Mouse (Mus musculus): ENCODE measurements at regions not wholly inside any gene's neighbourhood (a gene's known extent, or its start where the extent isn't known, plus 50 kb on each side); places are given as distances from the start of the nearest gene placed in this dataset.
A peak's percentile ranks its signal among the peaks of the same experiment; 100 is the strongest.

DNA sequence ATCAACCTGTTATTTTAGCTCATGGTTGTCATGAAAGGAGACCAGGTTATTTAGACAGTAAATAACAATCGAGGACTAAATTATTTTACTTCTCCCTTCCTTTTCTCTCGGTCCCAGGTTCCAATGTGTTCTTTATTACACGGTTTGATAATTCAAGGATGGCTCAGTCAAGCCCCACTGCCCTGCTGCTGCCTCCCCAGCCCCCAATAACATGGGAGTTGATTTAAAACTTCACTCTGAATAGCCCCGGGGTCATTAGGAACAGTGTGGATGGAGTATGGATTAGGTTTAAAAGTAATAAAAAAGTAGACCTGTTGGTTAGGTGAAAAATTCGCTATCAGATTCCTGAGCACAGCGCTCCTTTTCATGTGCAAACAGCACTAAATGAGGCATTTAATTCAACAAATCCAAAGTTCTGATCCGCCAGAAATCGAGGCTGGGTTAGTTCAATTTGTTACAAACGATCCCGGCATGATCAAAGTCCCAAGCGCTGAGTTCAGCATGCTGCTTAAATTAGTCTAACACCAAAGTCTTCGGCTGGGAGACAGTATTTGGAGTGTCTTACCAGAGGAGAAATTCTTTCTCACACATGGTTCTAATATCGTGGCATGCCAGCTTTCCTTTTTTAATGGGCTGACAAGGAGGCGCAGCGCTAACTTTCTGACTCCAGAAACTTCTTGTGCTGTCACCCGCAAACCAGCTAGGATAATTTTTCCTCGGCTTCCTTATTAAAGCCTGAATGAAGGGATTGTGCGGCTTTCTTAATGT is 146.5 kb upstream of the Irx3 start:
- DNase-seq = no peak

DNA sequence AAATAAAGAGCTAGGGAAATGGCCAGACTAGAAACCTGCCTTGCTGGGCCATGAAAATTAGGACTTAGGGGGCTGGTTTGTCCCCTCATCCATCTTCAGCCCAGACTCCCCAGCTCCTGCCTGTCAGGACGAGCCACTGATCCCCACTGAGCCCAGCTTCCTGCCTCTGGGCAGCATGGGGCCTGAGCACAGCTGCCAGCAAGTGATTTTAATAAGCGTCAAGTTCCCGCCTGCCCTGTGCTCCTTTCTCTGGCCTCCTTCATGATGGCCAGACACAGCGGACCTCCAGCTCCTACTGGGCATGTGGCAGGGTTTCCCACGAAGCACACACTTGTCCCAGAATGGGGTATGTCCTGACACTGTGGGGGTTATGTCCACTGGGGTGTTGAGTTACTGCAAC is 139.1 kb upstream of the Irx3 start:
- DNase-seq = no peak

DNA sequence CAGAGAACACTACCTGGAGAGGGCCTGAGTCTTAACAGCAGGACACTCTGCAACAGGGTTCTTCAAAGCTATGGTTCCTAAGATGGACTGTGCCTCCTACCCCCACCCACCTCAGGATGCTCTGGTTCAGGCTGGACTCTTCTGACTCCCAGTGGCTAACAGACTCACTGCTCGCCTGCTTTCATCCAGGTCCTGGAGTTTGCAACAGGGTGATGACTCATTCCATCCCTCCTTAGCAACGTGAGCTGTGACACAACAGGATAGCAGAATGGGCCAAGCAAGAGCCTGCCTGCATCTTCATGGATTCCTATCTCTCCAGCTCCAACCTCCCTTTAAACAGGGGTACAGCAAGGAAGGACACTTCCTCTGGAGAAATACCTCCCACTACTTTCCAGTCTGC is 135.4 kb upstream of the Irx3 start:
- no peak for DNase-seq

DNA sequence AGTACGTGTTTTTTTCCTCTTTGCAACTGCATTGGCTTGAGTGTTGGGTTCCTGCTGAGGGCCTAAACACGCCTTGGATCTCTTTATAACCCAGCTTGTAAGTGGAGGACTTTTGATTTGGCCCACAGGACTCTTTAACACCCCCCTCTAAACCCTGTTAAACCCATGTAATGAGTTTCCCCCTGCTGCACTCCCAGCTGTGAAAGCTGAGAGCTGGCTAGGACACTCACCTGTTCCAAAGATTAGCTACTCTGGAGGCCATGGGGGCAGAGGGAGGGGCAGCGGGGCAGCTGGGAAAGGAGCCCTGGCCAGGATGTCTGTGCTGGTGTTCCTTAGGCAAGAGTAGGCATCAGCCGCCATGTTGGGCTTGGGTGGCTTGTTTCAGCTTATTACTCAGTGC is 128.7 kb upstream of the Irx3 start:
- DNase-seq = no peak

DNA sequence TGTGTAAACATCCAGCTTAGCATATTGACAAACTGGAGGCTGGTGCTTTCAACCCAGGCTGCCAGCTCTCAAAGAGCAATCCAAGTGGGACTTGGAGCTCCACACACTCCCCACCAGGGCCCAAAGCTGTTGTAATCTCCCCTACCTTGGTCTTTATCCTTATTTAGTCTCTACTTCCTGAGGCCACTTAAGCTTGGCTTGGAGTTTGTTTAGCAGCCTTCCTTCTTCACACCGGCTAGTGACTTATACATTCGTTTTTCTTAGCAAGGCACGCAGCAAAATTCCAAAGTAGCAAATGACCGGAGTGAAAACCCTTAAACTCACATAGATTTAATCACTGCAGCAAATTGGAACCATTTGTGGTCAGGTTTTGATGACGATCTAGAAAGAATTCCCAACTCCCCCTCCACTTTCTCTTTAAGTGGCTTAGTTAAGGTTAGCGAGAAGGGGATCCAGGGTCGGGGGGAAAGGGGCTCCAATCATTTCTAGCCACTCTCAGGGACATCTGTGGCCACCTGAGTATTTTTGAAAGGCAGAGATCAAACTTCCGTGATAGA is 124.2 kb upstream of the Irx3 start:
- DNase-seq = no peak

DNA sequence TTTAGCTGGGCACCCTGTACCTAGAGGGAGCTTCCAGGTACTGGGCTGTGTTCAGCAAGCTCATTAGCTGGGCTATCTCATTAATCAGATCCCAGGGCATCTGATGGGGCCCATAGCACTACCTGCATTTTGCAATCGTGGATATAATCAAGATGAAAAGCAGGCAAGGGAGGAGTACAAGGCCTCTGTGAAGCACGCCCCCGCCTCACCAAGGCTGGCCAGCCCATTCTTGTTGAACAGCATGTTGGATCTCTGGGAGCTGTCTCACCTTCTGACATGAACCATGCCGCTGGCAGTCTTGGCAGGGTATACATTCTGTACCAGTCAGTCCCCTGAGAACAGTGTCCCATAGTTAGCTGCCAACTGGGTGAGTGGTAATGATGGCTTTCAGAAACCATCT is 122.3 kb upstream of the Irx3 start:
- DNase-seq = no peak

DNA sequence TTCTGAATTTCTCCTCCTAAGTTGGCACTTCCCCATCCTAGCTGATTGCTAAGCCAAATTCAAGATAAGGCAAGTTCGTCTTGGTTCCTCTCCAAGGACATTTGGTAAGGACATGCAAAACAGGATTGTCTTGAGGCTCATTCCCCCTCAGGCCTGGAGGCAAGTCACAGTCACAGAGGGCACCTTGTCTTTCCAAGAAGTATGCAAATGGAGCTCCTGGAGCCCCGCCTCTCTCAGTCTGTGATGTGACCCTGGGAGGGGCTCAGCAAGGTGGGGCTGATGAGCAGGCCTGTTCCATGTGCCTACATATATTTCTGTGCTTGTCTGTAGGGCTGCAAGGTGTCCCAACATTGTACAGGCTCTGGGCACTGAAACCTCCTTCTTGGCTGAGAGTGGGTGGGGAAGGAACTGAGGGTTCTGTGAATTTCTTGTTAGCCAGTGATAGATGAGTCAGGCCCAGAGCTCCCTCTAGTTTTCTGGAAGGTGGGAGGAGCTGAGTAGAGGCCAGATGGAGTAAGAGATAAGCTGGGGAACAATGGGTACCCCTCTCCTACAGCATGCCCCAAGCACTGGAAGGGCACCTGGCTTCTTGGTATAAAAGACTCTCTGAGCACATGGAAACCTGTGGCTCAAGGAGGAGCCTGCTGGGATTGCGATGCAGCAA is 120.5 kb upstream of the Irx3 start:
- no peak for DNase-seq

DNA sequence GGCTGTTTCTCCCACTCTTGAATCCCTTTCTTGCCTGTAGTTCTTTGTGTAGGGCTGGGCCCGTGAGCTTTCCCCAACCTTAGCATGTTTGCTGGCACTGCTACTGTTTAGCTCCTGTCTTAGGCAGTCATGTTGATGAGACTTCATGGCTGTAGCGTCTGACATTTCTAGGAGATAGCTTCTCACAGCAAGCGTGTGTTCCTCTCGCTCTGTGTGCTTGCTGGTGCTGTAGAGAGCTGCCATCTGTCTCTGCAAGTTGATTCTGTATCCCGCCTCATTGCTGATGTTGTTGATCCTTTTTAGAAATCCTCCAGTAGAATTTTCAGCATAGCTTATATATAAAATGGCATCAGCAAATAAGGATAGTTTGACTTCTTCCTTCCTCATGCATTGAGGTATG is 116.0 kb upstream of the Irx3 start:
- DNase-seq = no peak

DNA sequence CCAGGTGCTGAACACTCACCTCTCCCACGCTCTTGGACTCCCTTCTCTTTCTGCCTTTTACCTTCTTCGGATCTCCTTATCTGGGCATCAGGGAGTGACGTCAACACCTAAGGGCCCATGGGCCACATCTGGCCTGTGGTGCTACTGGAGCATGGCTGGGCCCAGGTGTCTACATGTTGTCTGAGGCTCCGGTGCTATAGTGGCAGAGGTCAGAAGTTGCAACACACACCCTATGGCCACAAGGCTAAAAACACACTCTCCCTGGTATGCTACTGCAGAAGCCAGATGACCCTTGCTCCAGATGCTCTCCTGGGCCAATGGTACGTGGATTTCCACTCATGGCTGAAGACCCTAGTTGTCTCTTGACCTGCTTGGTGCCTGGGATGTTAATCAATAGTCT is 112.1 kb upstream of the Irx3 start:
- DNase-seq = no peak

DNA sequence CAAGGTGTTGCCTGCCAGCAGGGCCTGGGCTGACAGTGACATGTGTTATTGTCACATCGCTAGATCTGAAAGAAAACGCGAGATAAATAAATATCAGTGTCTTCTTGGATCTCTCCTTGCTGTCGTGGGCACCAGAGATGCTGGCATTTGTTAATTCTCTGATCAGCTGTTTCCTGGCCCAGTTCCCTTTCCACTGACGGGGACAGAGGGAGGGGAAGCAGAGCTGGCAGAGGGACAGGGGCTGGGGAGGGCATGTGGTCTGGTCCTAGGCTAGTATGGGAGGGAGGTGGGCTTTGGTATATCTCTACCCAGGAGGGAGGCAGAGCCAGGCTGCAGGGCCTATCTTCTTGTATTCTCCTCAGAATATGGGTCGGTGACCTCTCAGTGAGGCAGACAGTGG is 111.3 kb upstream of the Irx3 start:
- DNase-seq = no peak

DNA sequence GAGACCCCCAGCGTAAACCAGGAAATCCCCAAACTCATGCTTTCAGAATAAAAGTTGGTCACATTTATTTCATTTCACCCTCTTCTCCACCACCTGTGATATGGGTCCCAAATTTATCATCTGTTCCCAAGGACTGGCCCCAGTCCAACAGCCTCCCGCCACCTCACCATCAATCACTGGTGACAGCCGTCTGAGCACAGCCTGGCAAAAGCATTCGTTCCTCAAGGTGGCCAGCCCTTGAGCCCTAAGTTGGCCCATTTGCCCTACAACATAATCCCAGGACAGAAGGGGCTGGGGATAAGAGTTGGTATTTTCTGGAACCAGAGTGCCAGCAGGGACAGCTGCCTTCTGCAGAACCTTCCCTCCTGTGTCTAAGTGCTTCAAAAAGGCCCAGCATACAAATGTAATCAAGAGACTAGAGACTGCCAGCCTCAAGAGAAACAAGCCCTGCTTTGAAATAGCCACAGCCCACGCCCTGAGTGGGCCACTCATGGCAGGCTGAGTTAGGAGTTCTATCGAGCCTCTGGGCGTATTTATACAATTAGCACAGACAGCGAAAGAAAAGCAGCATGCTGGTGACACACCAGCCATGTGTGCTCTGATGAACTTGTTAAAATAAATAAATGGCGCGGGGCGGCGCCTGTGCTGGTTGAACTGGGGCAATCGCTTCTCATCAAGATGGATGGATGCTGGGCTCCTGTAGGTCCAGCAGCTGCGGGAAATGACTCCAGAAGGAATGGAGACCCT is 107.9 kb upstream of the Irx3 start:
- peak; percentile 26 for DNase-seq

DNA sequence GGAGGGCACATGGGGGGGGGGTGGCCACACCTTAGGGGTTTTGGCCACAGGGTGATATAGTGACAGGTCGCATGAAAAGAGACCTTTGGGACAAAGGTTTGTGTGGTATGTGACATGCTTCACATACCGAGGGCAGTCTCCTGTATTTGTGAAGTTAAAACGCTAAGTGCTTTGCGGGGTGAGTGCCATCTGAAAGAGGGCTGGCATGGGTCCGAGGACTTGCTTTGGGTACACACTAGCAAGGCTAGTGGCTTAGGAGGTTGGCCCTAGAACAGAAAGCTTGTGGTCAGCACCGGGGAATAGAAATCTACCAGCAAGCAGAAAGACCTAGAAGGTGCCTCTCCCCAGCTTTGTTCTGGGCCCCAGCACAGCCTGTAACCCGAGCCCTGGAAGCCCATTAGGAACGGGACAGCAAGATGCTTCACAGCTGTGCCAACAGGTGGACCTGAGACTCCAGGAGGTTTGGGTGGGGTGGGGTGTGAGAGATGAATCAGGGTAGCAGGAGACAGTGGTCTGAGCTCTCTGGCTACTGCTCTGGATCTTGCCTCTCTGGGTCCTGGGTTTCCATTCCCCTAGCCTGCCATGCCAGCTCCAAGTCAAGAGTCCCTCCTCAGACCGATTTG is 107.0 kb upstream of the Irx3 start:
- no peak for DNase-seq

DNA sequence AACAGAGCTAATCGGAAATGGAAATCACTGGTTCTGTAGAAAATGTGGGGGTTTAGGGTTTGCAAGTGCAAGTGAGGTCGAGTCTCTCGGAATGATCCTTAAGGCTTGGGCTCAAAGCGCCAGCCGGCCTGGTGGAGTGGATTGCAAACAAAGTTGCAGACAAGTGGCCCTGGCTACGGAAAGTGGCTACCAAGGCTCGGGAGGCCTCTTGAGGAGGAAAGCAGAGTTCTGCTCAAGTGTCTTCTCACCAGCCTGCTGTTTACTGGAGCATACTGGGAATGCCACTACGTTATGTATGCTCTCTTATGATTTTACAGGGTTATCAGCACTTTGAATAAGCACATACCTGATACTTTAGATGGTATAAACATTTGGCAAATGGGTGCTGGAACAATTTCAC is 105.3 kb upstream of the Irx3 start:
- DNase-seq = no peak

DNA sequence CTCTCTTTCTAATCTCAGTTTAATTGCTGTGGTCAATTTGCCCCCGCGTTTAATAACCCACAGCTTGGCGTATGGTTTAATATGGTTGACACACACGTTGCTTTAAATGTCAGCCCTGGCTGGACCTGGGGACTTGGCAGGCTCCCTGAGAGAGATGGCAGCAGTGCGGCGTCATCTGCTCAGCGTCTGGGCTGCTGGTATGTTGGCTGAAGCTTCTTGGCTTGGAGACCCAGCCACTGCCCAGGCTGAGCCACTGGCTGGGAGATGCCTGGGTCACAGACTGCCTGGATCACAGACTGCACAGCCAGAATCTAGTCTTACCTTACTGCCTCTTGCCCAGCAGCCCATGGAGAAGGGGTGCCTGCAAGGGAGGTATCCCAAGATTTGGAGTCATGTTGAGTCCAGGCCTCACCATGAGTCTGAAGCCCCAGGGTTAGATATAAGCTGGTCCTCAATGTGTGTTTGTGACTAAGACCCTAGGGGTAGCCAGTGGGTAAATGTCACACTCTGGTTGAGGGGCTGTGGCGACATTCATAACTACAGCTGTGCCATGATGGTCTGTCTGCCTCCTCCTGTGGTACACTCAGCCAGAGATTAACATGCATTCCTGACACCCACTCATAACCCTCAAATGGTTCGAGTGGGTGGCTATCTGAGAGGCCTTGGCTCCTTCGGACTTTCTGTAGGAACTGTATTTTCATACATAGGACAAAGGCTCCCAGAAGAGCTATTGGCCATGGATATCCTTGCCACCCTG is 99.8 kb upstream of the Irx3 start:
- no peak for DNase-seq

DNA sequence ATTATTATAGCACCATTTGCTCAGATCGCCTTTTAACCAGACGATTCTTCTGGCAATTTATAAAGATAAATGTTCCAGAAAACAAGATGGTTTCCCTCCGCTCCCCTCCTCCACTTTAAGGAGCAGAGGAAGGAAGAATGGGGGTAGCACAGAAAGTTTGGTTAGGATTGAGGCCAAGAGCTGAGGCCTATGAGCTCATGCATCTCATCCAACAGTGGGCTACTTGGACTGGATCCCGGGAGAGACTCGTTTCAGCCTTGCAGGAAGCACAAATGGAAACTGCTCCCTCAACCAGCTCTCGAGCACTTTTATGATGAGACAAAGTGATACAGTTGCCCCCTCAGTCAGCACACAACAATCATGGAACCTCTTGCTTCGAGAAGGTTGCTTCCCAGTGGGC is 97.9 kb upstream of the Irx3 start:
- DNase-seq = no peak

DNA sequence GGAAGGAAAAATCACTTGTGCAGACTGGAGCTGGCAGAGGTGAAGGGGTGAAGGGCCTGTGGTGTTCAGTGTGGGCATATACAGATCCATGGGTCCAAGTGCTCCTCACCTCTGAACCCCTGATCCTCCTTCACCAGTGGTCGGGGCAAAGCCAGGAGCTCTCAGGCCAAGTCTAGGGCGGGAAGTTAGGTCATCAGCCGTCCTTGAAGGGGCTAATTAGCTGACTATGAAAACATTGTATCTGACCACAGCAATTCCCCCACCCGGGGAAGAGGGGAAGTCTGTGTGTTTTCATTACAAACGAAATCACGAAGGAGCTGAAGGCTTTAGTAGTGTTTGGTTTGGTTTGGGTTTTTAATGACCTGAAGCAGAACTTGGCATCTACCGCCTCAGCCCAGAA is 95.5 kb upstream of the Irx3 start:
- no peak for DNase-seq

DNA sequence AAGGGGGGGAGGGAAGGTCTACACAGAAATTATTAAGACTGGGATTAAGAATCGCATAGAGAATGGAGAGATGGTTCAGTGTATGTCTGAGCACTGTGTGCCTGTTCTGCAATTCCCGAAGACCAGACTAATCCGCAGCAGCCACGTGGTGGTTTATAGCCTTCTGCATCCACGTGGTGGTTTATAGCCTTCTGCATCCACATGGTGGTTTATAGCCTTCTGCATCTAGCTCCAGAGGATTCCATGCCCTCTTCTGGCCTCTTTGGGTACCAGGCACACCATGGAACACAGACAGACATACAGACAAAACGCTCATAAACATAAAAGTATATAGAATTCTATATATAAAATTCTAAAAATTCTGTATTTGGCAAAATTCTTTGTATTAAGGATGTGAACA is 94.1 kb upstream of the Irx3 start:
- DNase-seq = no peak

DNA sequence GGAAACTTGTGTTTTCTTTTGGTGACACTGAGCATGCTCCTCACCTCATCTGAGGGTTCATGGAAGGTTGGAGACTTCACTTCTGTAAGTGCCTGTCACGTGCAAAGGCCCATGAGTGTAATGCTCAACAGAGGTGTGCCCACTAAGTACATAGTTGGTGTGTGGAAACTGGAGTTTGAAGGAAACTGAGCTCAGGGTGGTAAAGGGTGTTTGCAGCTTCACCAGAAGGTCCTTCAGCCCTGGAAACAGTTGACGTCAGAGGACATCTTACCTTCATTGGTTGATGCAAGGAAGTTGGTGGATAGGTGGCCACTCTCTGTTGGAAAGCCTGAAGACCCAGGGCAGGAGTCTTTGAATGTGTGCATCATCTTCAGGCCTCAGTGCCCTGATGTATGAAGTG is 83.0 kb upstream of the Irx3 start:
- no peak for DNase-seq

DNA sequence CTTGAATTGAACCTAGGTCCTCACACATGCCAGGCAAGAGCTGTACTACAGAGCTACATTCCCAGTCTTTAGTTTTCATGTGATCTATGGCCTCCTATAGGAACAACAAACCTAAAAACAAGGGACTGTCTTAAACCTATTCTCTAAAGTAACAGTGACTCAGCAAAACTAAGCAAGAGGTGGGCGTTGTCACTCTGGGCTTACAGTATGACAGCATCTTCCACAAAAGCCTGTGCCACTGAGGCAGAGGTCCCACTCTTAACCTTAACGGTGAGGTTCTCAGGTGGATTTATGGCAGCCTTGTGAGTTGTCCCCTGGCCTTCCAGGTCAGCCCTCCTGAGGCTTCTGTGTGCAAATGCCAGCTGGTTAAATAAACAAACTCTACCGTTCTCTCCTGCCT is 82.5 kb upstream of the Irx3 start:
- DNase-seq = no peak

DNA sequence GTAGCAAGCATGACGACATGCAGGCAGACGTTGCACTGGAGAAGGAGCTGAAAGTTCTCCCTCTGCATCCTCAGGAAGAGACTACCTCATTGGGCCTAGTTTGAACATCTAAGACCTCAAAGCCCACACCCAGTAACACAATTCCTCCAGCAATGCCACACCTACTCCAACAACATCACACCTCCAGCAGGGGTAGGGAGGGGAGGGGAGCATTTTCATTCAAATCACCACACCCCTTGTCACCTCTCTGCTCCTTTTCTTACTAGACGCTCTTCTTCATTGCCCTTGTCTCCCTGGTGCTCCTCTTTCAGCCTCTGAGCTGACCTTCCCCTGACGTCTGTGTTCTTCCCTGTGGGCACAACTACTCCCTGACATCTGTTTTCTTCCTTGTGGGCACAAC is 81.1 kb upstream of the Irx3 start:
- no peak for DNase-seq

DNA sequence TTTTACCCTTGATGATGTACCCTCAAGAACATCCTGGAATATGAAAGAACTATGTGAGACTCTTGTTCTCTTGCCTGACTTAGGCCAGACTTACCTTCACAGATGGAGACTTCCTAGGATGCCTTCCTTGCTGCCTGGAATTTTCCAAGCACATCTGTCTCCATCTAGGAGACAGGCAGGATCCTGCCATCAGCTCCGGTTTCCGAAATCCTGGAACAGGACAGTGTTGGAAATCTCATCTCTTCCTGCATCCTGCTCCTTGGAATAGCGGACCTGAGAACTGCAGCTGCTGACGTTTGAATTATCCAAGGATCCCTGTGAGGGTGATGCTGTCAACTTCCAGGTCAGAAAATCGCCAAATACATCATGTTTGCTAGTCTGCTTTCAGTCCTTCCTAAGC is 77.0 kb upstream of the Irx3 start:
- DNase-seq = no peak

DNA sequence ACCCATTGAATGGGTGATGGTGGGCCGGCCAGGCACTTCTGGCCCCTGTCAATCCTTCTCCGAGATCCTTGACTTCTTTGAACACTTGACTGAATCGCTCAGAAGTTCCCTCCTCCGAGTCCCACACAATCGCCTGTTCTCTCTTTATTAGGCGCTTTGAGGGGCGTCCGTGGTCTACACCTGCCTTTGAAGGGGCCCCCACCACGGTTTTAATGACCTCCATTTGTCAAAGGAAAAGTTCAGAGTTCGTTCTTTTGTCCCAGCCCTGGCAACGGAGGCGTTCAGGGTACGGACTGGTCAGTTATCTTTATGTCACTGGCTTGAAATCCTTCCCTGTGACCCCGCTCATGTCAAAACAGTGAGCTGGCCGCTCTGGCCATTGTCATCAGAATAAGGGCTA is 74.3 kb upstream of the Irx3 start:
- no peak for DNase-seq

All from adrenal gland, postnatal 25 days (tissue).